Mouse (Mus musculus) intestine, postnatal 0 days (tissue): ENCODE results near the gene 4933405O20Rik. TPM values are rescaled to one million over a fixed set of nuclear protein-coding genes. Genes with fewer than 3 reads are reported as not detected.

Experiments used
- ATAC-seq: fragments of 200-750 bp; cut with Nextera tagmentation; 2 replicates; pipeline ENCODE4 v1.8.0; 2017; ENCODE audit warnings: mild to moderate bottlenecking, moderate TSS enrichment, moderate library complexity
- H3K27ac ChIP-seq: fragments of 300-500 bp; sonication (generic); 2 replicates; pipeline ENCODE4 v1.5.1; 2014; ENCODE audit warnings: mild to moderate bottlenecking, low read depth, low read length, moderate library complexity
- H3K27me3 ChIP-seq: fragments of 300-500 bp; sonication (generic); replicated peaks from 2 replicates; pipeline ENCODE4 v1.6.1; 2014; ENCODE audit warnings: low read length, mixed read lengths; ENCODE audit not compliant: control insufficient read depth, insufficient read depth
- H3K36me3 ChIP-seq: fragments of 300-500 bp; sonication (generic); 2 replicates; pipeline ENCODE4 v1.6.1; 2014; ENCODE audit warnings: mild to moderate bottlenecking, moderate library complexity; ENCODE audit not compliant: control insufficient read depth, insufficient read depth
- H3K4me1 ChIP-seq: fragments of 300-500 bp; sonication (generic); replicated peaks from 2 replicates; pipeline ENCODE4 v1.6.1; 2014; ENCODE audit warnings: antibody characterized with exemption, low read length, mixed read lengths; ENCODE audit not compliant: control insufficient read depth, insufficient read depth
- H3K4me2 ChIP-seq: fragments of 300-500 bp; sonication (generic); replicated peaks from 2 replicates; pipeline ENCODE4 v1.6.1; 2014; ENCODE audit warnings: low read depth, mild to moderate bottlenecking, moderate library complexity
- H3K4me3 ChIP-seq: fragments of 300-500 bp; sonication (generic); 2 replicates; pipeline ENCODE4 v1.5.1; 2014; ENCODE audit warnings: low read depth, low read length
- H3K9ac ChIP-seq: fragments of 300-500 bp; sonication (generic); 2 replicates; pipeline ENCODE4 v1.6.1; 2014; ENCODE audit warnings: mild to moderate bottlenecking, low read depth, low read length
- H3K9me3 ChIP-seq: fragments of 300-500 bp; sonication (generic); 2 replicates; pipeline ENCODE4 v1.6.1; 2016; ENCODE audit warnings: mixed run types; ENCODE audit not compliant: control insufficient read depth
- CTCF ChIP-seq: sonication (generic); IDR thresholded peaks from 2 replicates; pipeline ENCODE4 v1.5.1; 2016; ENCODE audit warnings: low read depth, mild to moderate bottlenecking, control low read depth, antibody characterized with exemption, moderate library complexity
- WGBS: fragments of 180-500 bp; shearing (Covaris S2); extraction: QIAGEN DNeasy Blood & Tissue Kit; methylation state at CpG from one replicate; pipeline ENCODE4 v1.1.7; 2014; 5-methylcytosine and 5-hydroxymethylcytosine counted together
- polyA plus RNA-seq: library from polyadenylated mRNA; unstranded; fragments of >200 nt; fragmentation: Nextera tagmentation; extraction: Ambion mirVana; gene quantifications from 2 replicates; pipeline ENCODE4 v1.2.1, GENCODE M21; 2015

4933405O20Rik gene
- polyA plus RNA-seq, 1 experiment from 2014 or later = not detected

- Histone ChIP-seq H3K27me3 (no peaks in the 10 kb centered on the region), H3K9ac (no peak overlapping the region), H3K4me3 (no peak overlapping the region), H3K36me3 (no peaks in the 10 kb centered on the region), H3K4me1 (no peaks in the 10 kb centered on the region), H3K9me3 (no peaks in the 10 kb centered on the region), H3K4me2 (no peak overlapping the region), H3K27ac (no peak overlapping the region)
- ATAC-seq = no peak
- TF ChIP-seq CTCF = no peak
- 66% methylated on average over 2 of the region's 2 CpGs for WGBS
These were observed 15.1 kb downstream of the 4933405O20Rik start for GRCm38 (mm10) chr7:50614101-50614500.

GRCm38 (mm10) chr7:50629186-50629585 lies 30.2 kb downstream of the 4933405O20Rik start:
- Histone ChIP-seq H3K27me3 (no peaks in the 10 kb centered on the region), H3K4me3 (no peak overlapping the region), H3K9me3 (no peaks in the 10 kb centered on the region), H3K9ac (no peak overlapping the region), H3K27ac (no peak overlapping the region), H3K4me2 (no peak overlapping the region), H3K36me3 (no peaks in the 10 kb centered on the region), H3K4me1 (no peaks in the 10 kb centered on the region)
- 70% methylated on average over 3 of the region's 3 CpGs for WGBS
- no peak for ATAC-seq
- TF ChIP-seq CTCF = no peak

GRCm38 (mm10) chr7:50633147-50633546 lies 34.2 kb downstream of the 4933405O20Rik start:
- H3K4me1 ChIP-seq = no peaks in the 10 kb centered on the region
- H3K4me2 ChIP-seq = no peak overlapping the region
- no peaks in the 10 kb centered on the region for H3K27me3 ChIP-seq
- H3K9ac ChIP-seq = no peak overlapping the region
- no peaks in the 10 kb centered on the region for H3K36me3 ChIP-seq
- WGBS = 73% methylated on average over 2 of the region's 2 CpGs
- no peak overlapping the region for H3K4me3 ChIP-seq
- ATAC-seq = no peak
- H3K27ac ChIP-seq = no peak overlapping the region
- no peak for TF ChIP-seq CTCF
- H3K9me3 ChIP-seq = no peaks in the 10 kb centered on the region
